Mouse (Mus musculus): Measurements from ENCODE around the gene Ctnnbip1. TPM values are rescaled to one million over a fixed set of nuclear protein-coding genes. Genes with fewer than 3 reads are reported as not detected.

Gene Ctnnbip1
- polyA plus RNA-seq, 1 experiment from 2014 or later = 8.4 TPM

DNA sequence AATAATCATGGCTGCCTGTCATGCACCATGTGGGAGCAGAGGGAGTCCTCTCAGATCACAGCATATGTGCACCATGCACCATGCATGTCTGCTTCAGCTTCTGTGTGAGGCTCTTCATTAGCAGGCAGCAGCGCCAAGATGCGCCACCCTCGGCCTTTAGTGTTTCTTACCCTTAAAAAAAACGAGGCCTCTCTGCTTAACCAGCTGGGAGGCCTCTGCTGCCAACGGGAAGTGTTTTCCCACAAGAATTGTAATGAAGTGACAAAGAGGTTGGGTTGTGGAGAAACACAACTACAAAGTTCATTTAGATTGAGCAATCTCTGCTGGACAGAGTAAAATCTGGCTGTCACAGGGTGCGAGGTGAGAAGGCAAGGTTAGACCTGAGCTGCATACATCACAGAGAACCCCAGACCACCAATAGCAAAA, 6.8 kb upstream of the Ctnnbip1 start:
- H3K9ac ChIP-seq (ENCODE audit: low read depth, low read length) = no peak overlapping the region
- H3K27ac ChIP-seq (ENCODE audit: low read length) = no peak overlapping the region
- H3K4me1 ChIP-seq (ENCODE audit: control insufficient read depth, low read depth, low read length) = no peaks in the 10 kb centered on the region
- 36% methylated on average over 6 of the region's 6 CpGs for WGBS (ENCODE audit: insufficient replicate concordance)
- no peak overlapping the region for H3K4me2 ChIP-seq (ENCODE audit: low read depth, low read length)
- no peaks in the 10 kb centered on the region for H3K36me3 ChIP-seq (ENCODE audit: control insufficient read depth, insufficient read depth)
- no peaks in the 10 kb centered on the region for H3K27me3 ChIP-seq (ENCODE audit: control insufficient read depth, insufficient read depth, low read depth, low read length)
- H3K4me3 ChIP-seq (ENCODE audit: low read depth, low read length) = no peak overlapping the region
- H3K9me3 ChIP-seq (replicated peaks; ENCODE audit: control insufficient read depth, low read length) = no peaks in the 10 kb centered on the region
- 0 out of 2 replicates have a peak, but pooled peaks have one; percentile 35 for ATAC-seq (ENCODE audit: low read depth)

DNA sequence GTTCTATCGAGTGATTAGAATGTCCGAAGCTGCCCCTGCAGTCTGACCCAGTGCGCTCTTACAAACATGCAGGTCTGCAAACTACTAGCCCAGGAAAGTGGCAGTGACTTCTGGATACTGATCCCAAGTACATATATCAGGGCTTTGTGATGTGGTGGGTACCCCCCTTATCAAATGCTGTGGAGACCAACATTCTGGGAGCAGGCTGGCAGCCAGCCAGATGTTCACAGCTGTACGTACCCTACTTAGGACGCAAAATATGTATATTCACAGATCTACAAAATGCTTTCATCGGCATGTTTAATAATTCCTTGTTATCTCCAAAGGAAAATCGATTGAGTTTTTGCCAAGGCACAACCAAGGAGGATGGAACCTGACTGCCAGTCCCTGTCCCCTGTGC, 6.0 kb upstream of the Ctnnbip1 start:
- 74% methylated on average over 7 of the region's 7 CpGs for WGBS (ENCODE audit: insufficient replicate concordance)
- no peak overlapping the region for H3K4me2 ChIP-seq (ENCODE audit: low read depth, low read length)
- H3K9ac ChIP-seq (ENCODE audit: low read depth, low read length) = no peak overlapping the region
- H3K36me3 ChIP-seq (ENCODE audit: control insufficient read depth, insufficient read depth) = no peaks in the 10 kb centered on the region
- ATAC-seq (ENCODE audit: low read depth) = no peak
- H3K27ac ChIP-seq (ENCODE audit: low read length) = no peak overlapping the region
- H3K27me3 ChIP-seq (ENCODE audit: control insufficient read depth, insufficient read depth, low read depth, low read length) = no peaks in the 10 kb centered on the region
- H3K4me3 ChIP-seq (ENCODE audit: low read depth, low read length) = no peak overlapping the region
- no peaks in the 10 kb centered on the region for H3K4me1 ChIP-seq (ENCODE audit: control insufficient read depth, low read depth, low read length)
- no peaks in the 10 kb centered on the region for H3K9me3 ChIP-seq (replicated peaks; ENCODE audit: control insufficient read depth, low read length)

- Histone ChIP-seq H3K9me3 (replicated peaks; ENCODE audit: control insufficient read depth, low read length) (no peaks in the 10 kb centered on the region), H3K4me1 (ENCODE audit: control insufficient read depth, low read depth, low read length) (peaks cover 11% of the 10 kb centered on the region), H3K9ac (ENCODE audit: low read depth, low read length) (no peak overlapping the region), H3K4me2 (ENCODE audit: low read depth, low read length) (no peak overlapping the region), H3K27ac (ENCODE audit: low read length) (no peak overlapping the region), H3K4me3 (ENCODE audit: low read depth, low read length) (no peak overlapping the region), H3K27me3 (ENCODE audit: control insufficient read depth, insufficient read depth, low read depth, low read length) (peaks cover 6% of the 10 kb centered on the region), H3K36me3 (ENCODE audit: control insufficient read depth, insufficient read depth) (no peaks in the 10 kb centered on the region)
- 76% methylated on average over 5 of the region's 5 CpGs for WGBS (ENCODE audit: insufficient replicate concordance)
- ATAC-seq (ENCODE audit: low read depth) = no peak
Measured at GRCm38 (mm10) chr4:149515706-149516105, 2.3 kb upstream of the Ctnnbip1 start.

DNA sequence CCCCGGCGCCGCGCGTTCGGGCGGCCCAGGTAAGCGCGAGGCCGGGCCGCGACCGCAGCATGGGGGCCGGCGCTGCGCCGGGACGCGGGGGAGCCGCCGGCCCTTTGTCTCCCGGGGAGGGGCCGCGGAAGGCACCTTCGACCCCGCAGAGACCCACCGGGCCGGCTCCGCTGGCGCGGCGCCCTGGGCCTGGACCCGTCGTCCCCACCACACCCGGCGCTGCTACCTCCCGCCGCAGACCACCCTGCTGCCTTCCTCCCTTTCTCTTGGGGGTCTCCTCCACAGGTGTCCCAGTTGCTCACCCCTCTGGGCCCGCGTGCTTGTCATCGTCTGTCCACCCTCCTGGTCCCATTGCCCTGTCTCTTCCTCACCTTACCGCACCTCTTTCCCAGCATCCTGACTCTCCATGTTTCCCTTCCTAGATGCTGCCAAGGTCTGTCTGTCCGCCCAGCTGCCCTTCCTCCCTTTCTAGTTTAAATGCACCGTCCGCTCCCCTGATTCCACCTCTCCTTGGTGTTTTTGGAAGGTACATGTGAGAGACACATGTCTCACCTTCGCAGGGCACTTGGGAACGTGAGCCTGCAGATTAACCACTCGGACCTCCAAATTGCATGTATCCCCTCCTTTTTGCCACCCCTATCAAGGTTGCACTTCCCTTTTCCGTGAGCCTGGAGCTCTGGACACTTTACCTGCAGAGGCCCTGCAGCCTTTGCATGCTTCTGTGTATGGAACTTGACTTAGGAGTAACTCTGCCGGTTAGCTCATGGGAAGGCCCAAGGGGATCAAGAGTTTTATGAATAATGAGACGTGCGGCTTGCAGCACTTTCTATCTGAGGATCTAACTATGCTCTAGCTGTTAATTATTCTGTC, 550 bp downstream of the Ctnnbip1 start:
- no peak overlapping the region for H3K27ac ChIP-seq (ENCODE audit: low read length)
- peaks cover 6% of the 10 kb centered on the region for H3K27me3 ChIP-seq (ENCODE audit: control insufficient read depth, insufficient read depth, low read depth, low read length)
- no peaks in the 10 kb centered on the region for H3K36me3 ChIP-seq (ENCODE audit: control insufficient read depth, insufficient read depth)
- peak overlapping the region; percentile 70 for H3K4me3 ChIP-seq (ENCODE audit: low read depth, low read length)
- peaks cover 11% of the 10 kb centered on the region for H3K4me1 ChIP-seq (ENCODE audit: control insufficient read depth, low read depth, low read length)
- 6% methylated on average over 45 of the region's 52 CpGs for whole genome bisulfite sequencing (ENCODE audit: insufficient replicate concordance)
- peak overlapping the region; percentile 91 for H3K4me2 ChIP-seq (ENCODE audit: low read depth, low read length)
- H3K9ac ChIP-seq (ENCODE audit: low read depth, low read length) = peak overlapping the region; percentile 68
- H3K9me3 ChIP-seq (replicated peaks; ENCODE audit: control insufficient read depth, low read length) = no peaks in the 10 kb centered on the region
- no peak; the same call in 1 of the 2 replicates for ATAC-seq (ENCODE audit: low read depth)

DNA sequence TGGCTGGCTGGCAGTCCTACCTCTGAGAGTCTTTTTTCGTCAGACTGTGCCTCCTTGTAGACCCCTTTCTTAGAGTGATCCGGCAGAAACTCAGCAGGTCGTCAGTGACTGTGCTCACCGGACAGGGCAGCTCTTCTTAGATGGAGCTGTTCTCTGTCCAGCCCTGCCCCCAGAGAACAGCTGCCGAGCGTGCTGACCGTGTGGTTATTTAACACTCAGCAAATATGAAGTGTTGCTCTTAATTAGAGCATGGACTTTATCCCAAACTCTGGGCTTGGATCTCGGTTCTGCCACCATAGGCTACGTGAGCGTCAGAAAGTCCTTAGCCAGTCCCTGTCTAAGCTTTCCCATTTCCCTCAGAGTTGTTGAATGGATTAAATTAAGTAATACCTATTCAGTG, 3.2 kb downstream of the Ctnnbip1 start:
- H3K9ac ChIP-seq (ENCODE audit: low read depth, low read length) = no peak overlapping the region
- WGBS (ENCODE audit: insufficient replicate concordance) = 61% methylated on average over 10 of the region's 10 CpGs
- no peaks in the 10 kb centered on the region for H3K9me3 ChIP-seq (replicated peaks; ENCODE audit: control insufficient read depth, low read length)
- no peaks in the 10 kb centered on the region for H3K36me3 ChIP-seq (ENCODE audit: control insufficient read depth, insufficient read depth)
- peaks cover 6% of the 10 kb centered on the region for H3K27me3 ChIP-seq (ENCODE audit: control insufficient read depth, insufficient read depth, low read depth, low read length)
- H3K4me1 ChIP-seq (ENCODE audit: control insufficient read depth, low read depth, low read length) = peaks cover 11% of the 10 kb centered on the region
- H3K4me2 ChIP-seq (ENCODE audit: low read depth, low read length) = no peak overlapping the region
- H3K4me3 ChIP-seq (ENCODE audit: low read depth, low read length) = no peak overlapping the region
- no peak for ATAC-seq (ENCODE audit: low read depth)
- H3K27ac ChIP-seq (ENCODE audit: low read length) = no peak overlapping the region

GRCm38 (mm10) chr4:149523961-149524360, 5.9 kb downstream of the Ctnnbip1 start:
- Histone ChIP-seq H3K27me3 (ENCODE audit: control insufficient read depth, insufficient read depth, low read depth, low read length) (no peaks in the 10 kb centered on the region), H3K27ac (ENCODE audit: low read length) (no peak overlapping the region), H3K4me1 (ENCODE audit: control insufficient read depth, low read depth, low read length) (no peaks in the 10 kb centered on the region; the same call in 1 of the 2 replicates), H3K4me3 (ENCODE audit: low read depth, low read length) (no peak overlapping the region), H3K9ac (ENCODE audit: low read depth, low read length) (no peak overlapping the region), H3K36me3 (ENCODE audit: control insufficient read depth, insufficient read depth) (no peaks in the 10 kb centered on the region), H3K9me3 (replicated peaks; ENCODE audit: control insufficient read depth, low read length) (no peaks in the 10 kb centered on the region), H3K4me2 (ENCODE audit: low read depth, low read length) (no peak overlapping the region)
- 68% methylated on average over 6 of the region's 6 CpGs for WGBS (ENCODE audit: insufficient replicate concordance)
- ATAC-seq (ENCODE audit: low read depth) = no peak

DNA sequence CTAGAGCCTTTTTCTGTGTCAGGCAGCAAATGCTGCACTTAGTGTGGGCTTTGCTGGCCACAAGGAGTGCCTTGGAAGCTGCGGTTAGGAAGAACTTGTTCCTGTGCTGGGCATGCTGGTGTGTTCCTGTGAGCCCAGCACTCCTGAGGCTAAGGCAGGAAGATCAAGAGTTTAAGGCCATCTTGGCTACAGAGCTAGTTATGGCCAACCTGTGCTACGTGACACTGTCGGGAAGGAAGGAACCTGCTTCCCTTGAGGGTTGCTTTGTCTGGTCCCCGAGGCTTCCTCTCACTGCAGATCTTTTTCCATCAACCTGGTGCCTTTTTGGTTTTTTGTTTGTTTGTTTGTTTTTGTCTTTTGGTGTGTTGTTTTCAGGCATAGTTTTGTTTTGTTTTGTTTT, 7.1 kb downstream of the Ctnnbip1 start:
- no peaks in the 10 kb centered on the region; the same call in 1 of the 2 replicates for H3K4me1 ChIP-seq (ENCODE audit: control insufficient read depth, low read depth, low read length)
- ATAC-seq (ENCODE audit: low read depth) = no peak
- no peaks in the 10 kb centered on the region for H3K36me3 ChIP-seq (ENCODE audit: control insufficient read depth, insufficient read depth)
- H3K4me3 ChIP-seq (ENCODE audit: low read depth, low read length) = no peak overlapping the region
- WGBS (ENCODE audit: insufficient replicate concordance) = 55% methylated on average over 4 of the region's 4 CpGs
- no peaks in the 10 kb centered on the region for H3K9me3 ChIP-seq (replicated peaks; ENCODE audit: control insufficient read depth, low read length)
- H3K27me3 ChIP-seq (ENCODE audit: control insufficient read depth, insufficient read depth, low read depth, low read length) = no peaks in the 10 kb centered on the region
- H3K27ac ChIP-seq (ENCODE audit: low read length) = no peak overlapping the region
- H3K9ac ChIP-seq (ENCODE audit: low read depth, low read length) = no peak overlapping the region
- H3K4me2 ChIP-seq (ENCODE audit: low read depth, low read length) = no peak overlapping the region

DNA sequence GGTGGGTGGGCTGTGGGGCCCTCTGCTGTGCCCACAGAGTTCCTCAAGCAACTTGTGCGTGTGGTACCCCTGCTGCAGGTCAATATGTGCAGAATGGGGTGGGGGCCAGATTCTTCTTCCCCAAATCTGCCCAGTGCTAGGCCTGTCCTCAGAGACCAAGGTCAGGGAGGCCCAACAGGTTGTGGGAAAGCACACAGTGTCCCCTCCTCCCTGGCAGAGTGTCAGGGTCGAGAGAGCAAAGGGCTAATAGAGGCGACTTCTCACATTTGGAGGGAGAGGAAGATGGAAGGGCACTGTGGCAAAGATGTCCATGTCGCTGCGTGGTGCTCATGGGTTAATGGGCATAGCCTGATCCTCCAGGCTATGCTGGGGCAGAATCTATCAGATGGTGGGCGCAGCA, 7.8 kb downstream of the Ctnnbip1 start:
- Histone ChIP-seq H3K36me3 (ENCODE audit: control insufficient read depth, insufficient read depth) (no peaks in the 10 kb centered on the region), H3K27me3 (ENCODE audit: control insufficient read depth, insufficient read depth, low read depth, low read length) (no peaks in the 10 kb centered on the region), H3K27ac (ENCODE audit: low read length) (no peak overlapping the region), H3K9ac (ENCODE audit: low read depth, low read length) (no peak overlapping the region), H3K4me2 (ENCODE audit: low read depth, low read length) (no peak overlapping the region), H3K9me3 (replicated peaks; ENCODE audit: control insufficient read depth, low read length) (no peaks in the 10 kb centered on the region), H3K4me1 (ENCODE audit: control insufficient read depth, low read depth, low read length) (no peaks in the 10 kb centered on the region; the same call in 1 of the 2 replicates), H3K4me3 (ENCODE audit: low read depth, low read length) (no peak overlapping the region)
- WGBS (ENCODE audit: insufficient replicate concordance) = 62% methylated on average over 6 of the region's 6 CpGs
- no peak for ATAC-seq (ENCODE audit: low read depth)

GRCm38 (mm10) chr4:149526330-149526729, 8.3 kb downstream of the Ctnnbip1 start:
- H3K36me3 ChIP-seq (ENCODE audit: control insufficient read depth, insufficient read depth) = no peaks in the 10 kb centered on the region
- ATAC-seq (ENCODE audit: low read depth) = no peak
- H3K27ac ChIP-seq (ENCODE audit: low read length) = no peak overlapping the region

More at GRCm38 (mm10) chr4:149526330-149526729, 8.3 kb downstream of the Ctnnbip1 start:
- H3K27me3 ChIP-seq (ENCODE audit: control insufficient read depth, insufficient read depth, low read depth, low read length) = no peaks in the 10 kb centered on the region
- H3K4me2 ChIP-seq (ENCODE audit: low read depth, low read length) = no peak overlapping the region
- no peaks in the 10 kb centered on the region for H3K9me3 ChIP-seq (replicated peaks; ENCODE audit: control insufficient read depth, low read length)
- no peak overlapping the region for H3K9ac ChIP-seq (ENCODE audit: low read depth, low read length)
- no peaks in the 10 kb centered on the region; the same call in 1 of the 2 replicates for H3K4me1 ChIP-seq (ENCODE audit: control insufficient read depth, low read depth, low read length)
- no peak overlapping the region for H3K4me3 ChIP-seq (ENCODE audit: low read depth, low read length)
- WGBS (ENCODE audit: insufficient replicate concordance) = 49% methylated on average over 7 of the region's 7 CpGs
